Mouse (Mus musculus) forelimb bud, embryonic 11.5 days (tissue): ENCODE results near the gene Olfr1002.
"Not testable (repeated sequence)": the region's sequence is repeated elsewhere in the genome, so short reads cannot be mapped to it uniquely, and the experiment has no call there.

Experiments
- DNase-seq: peaks from one replicate; pipeline ENCODE4 v3.0.0-alpha.2; 2012; ENCODE audit warnings: low read depth, low spot score

The Olfr1002 gene

DNA sequence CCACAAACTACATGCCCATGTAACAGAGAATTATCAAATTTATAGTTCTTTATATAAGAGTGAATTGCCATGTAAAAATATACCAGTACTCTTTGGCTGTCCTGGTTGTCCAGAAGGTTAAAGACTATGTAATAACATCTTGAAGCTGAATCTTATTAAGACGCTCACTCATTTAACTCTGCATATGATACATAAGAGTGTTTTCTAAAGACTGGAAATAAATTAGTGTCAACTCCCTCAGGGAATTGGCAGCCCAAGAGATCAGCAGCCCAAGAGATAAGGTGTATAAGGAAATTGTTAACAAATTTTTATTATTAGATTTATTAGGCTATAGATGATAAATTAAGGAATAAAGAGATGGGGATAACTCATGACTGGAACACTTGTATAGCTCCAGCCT lies at the start of gene Olfr1002:
TSS of gene Olfr1002 (minus strand) at position 101 of the 400 bp plus-strand sequence.
- no peak for DNase-seq

GRCm38 (mm10) chr2:85689131-85689530 lies 38.6 kb upstream of the Olfr1002 start, which contains the start of gene Olfr1008:
TSS of gene Olfr1008 (plus strand) at chr2:85689431.
- DNase-seq = no peak

GRCm38 (mm10) chr2:85678667-85679066 lies 28.2 kb upstream of the Olfr1002 start, which contains the start of gene Olfr1006:
TSS of gene Olfr1006 (minus strand) at chr2:85678767.
- DNase-seq = no peak

DNA sequence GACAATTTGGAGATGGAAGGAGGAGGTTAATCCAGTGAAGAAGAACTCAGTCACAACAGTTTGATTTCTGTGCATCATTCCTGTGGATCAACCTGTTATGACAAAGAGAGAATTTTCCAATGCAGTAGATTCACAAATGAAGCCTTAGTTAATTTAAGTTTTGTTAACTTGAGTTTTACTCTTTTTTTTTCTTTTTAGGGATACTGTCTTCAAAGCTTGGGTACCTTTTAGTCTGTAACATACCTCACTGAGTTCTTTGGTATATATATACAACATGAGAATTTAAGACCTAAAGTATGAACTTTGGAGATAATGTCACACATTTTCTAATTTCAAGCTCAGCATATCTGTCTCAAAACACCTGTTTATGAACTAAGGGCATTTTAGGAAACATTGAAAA lies 13.9 kb upstream of the Olfr1002 start, which contains the start of gene Olfr154:
TSS of gene Olfr154 (minus strand) at position 101 of the 400 bp plus-strand sequence.
- DNase-seq = not testable (repeated sequence)

DNA sequence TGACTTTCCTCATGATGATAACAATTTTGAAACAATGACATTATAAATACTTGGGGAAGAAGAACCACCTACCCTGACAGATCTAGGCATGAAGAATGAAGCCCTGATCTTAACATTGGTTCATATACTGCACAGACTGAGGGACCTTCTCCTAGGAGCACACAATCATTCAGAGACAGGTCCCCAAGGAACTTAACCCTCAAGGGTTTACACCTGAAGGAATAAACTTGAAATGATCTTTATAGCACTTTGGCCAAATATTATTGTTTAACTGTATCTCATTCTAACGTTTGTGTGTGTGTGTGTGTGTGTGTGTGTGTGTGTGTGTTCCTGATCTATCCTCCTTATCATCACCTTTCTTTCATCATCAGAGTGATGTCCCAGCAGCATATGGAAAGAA lies 38.7 kb downstream of the Olfr1002 start, which contains the start of gene Olfr1000:
TSS of gene Olfr1000 (minus strand) at position 101 of the 400 bp plus-strand sequence.
- DNase-seq = no peak
